Mouse (Mus musculus): Measurements from ENCODE around the gene Hook2. TPM values are rescaled to one million over a fixed set of nuclear protein-coding genes. Genes with fewer than 3 reads are reported as not detected.

Hook2 gene
- polyA plus RNA-seq, 1 experiment = 7.0 TPM

GRCm38 (mm10) chr8:84946528-84947240 is 43.7 kb upstream of the Hook2 start, which contains the start of gene Rtbdn:
Rtbdn (plus strand) TSS chr8:84946991.
- no peak within 1 kb of the TSS for H3K4me3 ChIP-seq (ENCODE audit: insufficient read depth, poor library complexity, severe bottlenecking)
- TF ChIP-seq MYOG (IDR thresholded peaks at IDR 0.05; ENCODE audit: control insufficient read depth, extremely low read depth, insufficient read length) (no peak), MAX (IDR thresholded peaks at IDR 0.05) (no peak), CEBPB (IDR thresholded peaks at IDR 0.05; ENCODE audit: low read depth) (no peak), CTCF (IDR thresholded peaks at IDR 0.05; ENCODE audit: control insufficient read depth, insufficient read depth, insufficient read length) (no peak), MYOD1 (IDR thresholded peaks at IDR 0.05; ENCODE audit: control insufficient read depth, insufficient read length, low read depth) (no peak), USF1 (IDR thresholded peaks at IDR 0.05; ENCODE audit: low read depth) (no peak), FOSL1 (IDR thresholded peaks at IDR 0.05; ENCODE audit: insufficient read depth, low read length, poor library complexity, severe bottlenecking) (no peak)
- peak within 1 kb of the TSS; percentile 24 for H3ac ChIP-seq (ENCODE audit: control insufficient read depth, insufficient read length, low read depth)
- peaks cover 47% of the 10 kb centered on the region for H3K27me3 ChIP-seq (ENCODE audit: control insufficient read depth, insufficient read depth, insufficient read length)
- H3K36me3 ChIP-seq (ENCODE audit: control insufficient read depth, insufficient read depth) = no peaks in the 10 kb centered on the region
- no peaks in the 10 kb centered on the region for H3K79me3 ChIP-seq (ENCODE audit: low read depth)
- no peaks in the 10 kb centered on the region for H3K79me2 ChIP-seq (ENCODE audit: control insufficient read depth, insufficient read depth)

DNA sequence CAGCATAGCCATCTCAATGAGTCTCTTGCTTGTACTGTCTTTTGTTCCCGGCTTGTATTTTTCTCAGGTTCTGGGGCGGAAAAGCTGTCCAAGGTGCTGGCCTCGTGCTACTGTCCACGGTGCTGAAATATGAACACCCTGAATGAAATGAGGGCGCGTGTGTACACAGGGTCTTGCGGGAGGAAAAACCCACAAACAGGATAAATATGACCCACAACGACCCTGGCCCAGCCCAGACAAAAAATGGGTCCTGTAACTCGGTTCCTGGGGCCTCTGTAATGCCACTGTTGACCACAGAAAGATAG is 43.2 kb upstream of the Hook2 start:
- H3K27me3 ChIP-seq (ENCODE audit: control insufficient read depth, insufficient read depth, insufficient read length) = peaks cover 47% of the 10 kb centered on the region
- H3K4me3 ChIP-seq (ENCODE audit: insufficient read depth, poor library complexity, severe bottlenecking) = no peak overlapping the region
- H3K36me3 ChIP-seq (ENCODE audit: control insufficient read depth, insufficient read depth) = no peaks in the 10 kb centered on the region
- H3ac ChIP-seq (ENCODE audit: control insufficient read depth, insufficient read length, low read depth) = no peak overlapping the region
- H3K79me2 ChIP-seq (ENCODE audit: control insufficient read depth, insufficient read depth) = no peaks in the 10 kb centered on the region
- TF ChIP-seq MAX (IDR thresholded peaks at IDR 0.05) (peak; percentile 93), CEBPB (IDR thresholded peaks at IDR 0.05; ENCODE audit: low read depth) (no peak), MYOG (IDR thresholded peaks at IDR 0.05; ENCODE audit: control insufficient read depth, extremely low read depth, insufficient read length) (no peak), CTCF (IDR thresholded peaks at IDR 0.05; ENCODE audit: control insufficient read depth, insufficient read depth, insufficient read length) (no peak)
- H3K79me3 ChIP-seq (ENCODE audit: low read depth) = no peaks in the 10 kb centered on the region

GRCm38 (mm10) chr8:84949753-84950152 is 40.6 kb upstream of the Hook2 start:
- Histone ChIP-seq H3K79me2 (ENCODE audit: control insufficient read depth, insufficient read depth) (no peaks in the 10 kb centered on the region), H3K79me3 (ENCODE audit: low read depth) (no peaks in the 10 kb centered on the region), H3K36me3 (ENCODE audit: control insufficient read depth, insufficient read depth) (no peaks in the 10 kb centered on the region), H3ac (ENCODE audit: control insufficient read depth, insufficient read length, low read depth) (no peak overlapping the region), H3K27me3 (ENCODE audit: control insufficient read depth, insufficient read depth, insufficient read length) (peaks cover 34% of the 10 kb centered on the region), H3K4me3 (ENCODE audit: insufficient read depth, poor library complexity, severe bottlenecking) (no peak overlapping the region)
- TF ChIP-seq MAX (IDR thresholded peaks at IDR 0.05) (no peak), CTCF (IDR thresholded peaks at IDR 0.05; ENCODE audit: control insufficient read depth, insufficient read depth, insufficient read length) (no peak), FOSL1 (IDR thresholded peaks at IDR 0.05; ENCODE audit: insufficient read depth, low read length, poor library complexity, severe bottlenecking) (no peak), USF1 (IDR thresholded peaks at IDR 0.05; ENCODE audit: low read depth) (no peak), MYOD1 (IDR thresholded peaks at IDR 0.05; ENCODE audit: control insufficient read depth, insufficient read length, low read depth) (no peak), MYOG (IDR thresholded peaks at IDR 0.05; ENCODE audit: control insufficient read depth, extremely low read depth, insufficient read length) (no peak), CEBPB (IDR thresholded peaks at IDR 0.05; ENCODE audit: low read depth) (no peak)

- Histone ChIP-seq H3K79me3 (ENCODE audit: low read depth) (no peaks in the 10 kb centered on the region), H3K27me3 (ENCODE audit: control insufficient read depth, insufficient read depth, insufficient read length) (peaks cover 17% of the 10 kb centered on the region), H3ac (ENCODE audit: control insufficient read depth, insufficient read length, low read depth) (no peak overlapping the region), H3K4me3 (ENCODE audit: insufficient read depth, poor library complexity, severe bottlenecking) (no peak overlapping the region), H3K36me3 (ENCODE audit: control insufficient read depth, insufficient read depth) (peaks cover 7% of the 10 kb centered on the region), H3K79me2 (ENCODE audit: control insufficient read depth, insufficient read depth) (no peaks in the 10 kb centered on the region)
- TF ChIP-seq CEBPB (IDR thresholded peaks at IDR 0.05; ENCODE audit: low read depth) (no peak), USF1 (IDR thresholded peaks at IDR 0.05; ENCODE audit: low read depth) (no peak)
These were observed 37.7 kb upstream of the Hook2 start for GRCm38 (mm10) chr8:84952612-84953255.

DNA sequence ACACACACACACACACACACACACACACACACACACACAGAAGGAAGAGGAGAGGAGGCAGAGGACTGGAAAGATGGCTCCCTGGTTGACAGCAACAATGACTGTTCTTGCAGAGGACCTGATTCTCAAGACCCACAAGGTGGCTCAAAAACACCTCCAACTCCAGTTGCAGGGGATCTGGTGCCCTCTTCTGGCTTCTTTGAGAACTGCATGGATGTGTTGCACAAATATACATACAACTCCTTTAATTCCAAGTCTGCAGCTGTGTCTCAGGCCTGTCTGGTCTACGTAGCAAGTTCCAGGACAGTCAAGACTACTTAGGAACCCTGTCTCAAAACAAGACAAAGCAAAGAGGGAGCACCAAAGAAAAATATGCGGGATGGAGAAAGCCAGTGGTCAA is 33.6 kb upstream of the Hook2 start:
- peaks cover 20% of the 10 kb centered on the region for H3K36me3 ChIP-seq (ENCODE audit: control insufficient read depth, insufficient read depth)
- H3K79me2 ChIP-seq (ENCODE audit: control insufficient read depth, insufficient read depth) = no peaks in the 10 kb centered on the region
- no peaks in the 10 kb centered on the region for H3K27me3 ChIP-seq (ENCODE audit: control insufficient read depth, insufficient read depth, insufficient read length)

DNA sequence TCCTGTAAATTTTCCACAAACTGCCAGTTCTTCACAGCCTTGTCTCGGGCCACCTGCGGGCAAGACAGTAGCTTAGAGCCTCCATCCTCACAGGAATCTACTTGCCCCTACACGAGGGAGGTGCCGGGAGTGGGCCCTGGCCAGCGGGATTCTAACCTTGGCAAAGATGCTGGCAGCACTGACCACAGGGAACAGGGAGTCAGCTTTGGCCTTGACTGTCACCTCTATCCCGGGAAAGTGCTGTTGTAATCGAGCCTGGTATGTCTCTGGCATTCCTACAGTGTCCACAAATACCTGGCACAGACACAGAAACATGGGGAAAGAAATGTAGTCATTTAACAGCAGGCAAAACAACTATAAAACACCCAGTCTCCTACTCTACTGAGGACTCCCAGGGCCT is 30.6 kb upstream of the Hook2 start:
- Histone ChIP-seq H3K27me3 (ENCODE audit: control insufficient read depth, insufficient read depth, insufficient read length) (no peaks in the 10 kb centered on the region), H3ac (ENCODE audit: control insufficient read depth, insufficient read length, low read depth) (no peak overlapping the region), H3K79me2 (ENCODE audit: control insufficient read depth, insufficient read depth) (peaks cover 2% of the 10 kb centered on the region), H3K79me3 (ENCODE audit: low read depth) (no peaks in the 10 kb centered on the region), H3K36me3 (ENCODE audit: control insufficient read depth, insufficient read depth) (peaks cover 22% of the 10 kb centered on the region), H3K4me3 (ENCODE audit: insufficient read depth, poor library complexity, severe bottlenecking) (no peak overlapping the region)
- TF ChIP-seq MAX (IDR thresholded peaks at IDR 0.05) (no peak), USF1 (IDR thresholded peaks at IDR 0.05; ENCODE audit: low read depth) (no peak), FOSL1 (IDR thresholded peaks at IDR 0.05; ENCODE audit: insufficient read depth, low read length, poor library complexity, severe bottlenecking) (no peak), MYOG (IDR thresholded peaks at IDR 0.05; ENCODE audit: control insufficient read depth, extremely low read depth, insufficient read length) (no peak)

More for the DNA sequence above, 33.6 kb upstream of the Hook2 start:
- no peaks in the 10 kb centered on the region for H3K79me3 ChIP-seq (ENCODE audit: low read depth)
- no peak overlapping the region for H3K4me3 ChIP-seq (ENCODE audit: insufficient read depth, poor library complexity, severe bottlenecking)
- no peak overlapping the region for H3ac ChIP-seq (ENCODE audit: control insufficient read depth, insufficient read length, low read depth)
- TF ChIP-seq CEBPB (IDR thresholded peaks at IDR 0.05; ENCODE audit: low read depth) = peak; percentile 12
- no peak for TF ChIP-seq USF1 (IDR thresholded peaks at IDR 0.05; ENCODE audit: low read depth)
- peak; percentile 28 for TF ChIP-seq CTCF (IDR thresholded peaks at IDR 0.05; ENCODE audit: control insufficient read depth, insufficient read depth, insufficient read length)

Data from C2C12 (cell line).